Mouse (Mus musculus) right cerebral cortex, adult 18-20 months (tissue): ENCODE data around the gene Whamm.

Source experiments
- DNase-seq: peaks from one replicate; pipeline ENCODE4 v3.0.0; 2022; ENCODE audit warnings: mixed read lengths

The Whamm gene

DNA sequence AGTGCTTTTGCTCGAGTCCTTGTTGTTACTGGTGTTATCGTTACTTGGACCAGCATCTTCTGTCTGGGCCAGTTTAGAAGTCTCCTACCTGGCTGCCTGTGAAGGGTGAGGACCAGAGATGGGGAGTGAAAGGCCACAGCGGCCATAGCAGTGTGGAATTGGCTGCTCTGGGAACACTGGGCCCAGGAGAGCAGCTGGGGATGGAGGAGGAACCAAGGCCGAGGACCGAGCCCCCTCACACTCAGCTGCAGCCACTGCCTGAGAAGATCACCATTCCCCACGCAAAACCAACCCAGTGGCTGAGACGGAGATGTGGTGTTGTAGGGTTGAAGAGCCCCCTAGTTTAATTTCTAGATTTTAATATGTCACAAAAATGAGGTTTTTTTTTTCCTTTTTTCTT is 6.3 kb upstream of the Whamm start:
- DNase-seq: no peak

DNA sequence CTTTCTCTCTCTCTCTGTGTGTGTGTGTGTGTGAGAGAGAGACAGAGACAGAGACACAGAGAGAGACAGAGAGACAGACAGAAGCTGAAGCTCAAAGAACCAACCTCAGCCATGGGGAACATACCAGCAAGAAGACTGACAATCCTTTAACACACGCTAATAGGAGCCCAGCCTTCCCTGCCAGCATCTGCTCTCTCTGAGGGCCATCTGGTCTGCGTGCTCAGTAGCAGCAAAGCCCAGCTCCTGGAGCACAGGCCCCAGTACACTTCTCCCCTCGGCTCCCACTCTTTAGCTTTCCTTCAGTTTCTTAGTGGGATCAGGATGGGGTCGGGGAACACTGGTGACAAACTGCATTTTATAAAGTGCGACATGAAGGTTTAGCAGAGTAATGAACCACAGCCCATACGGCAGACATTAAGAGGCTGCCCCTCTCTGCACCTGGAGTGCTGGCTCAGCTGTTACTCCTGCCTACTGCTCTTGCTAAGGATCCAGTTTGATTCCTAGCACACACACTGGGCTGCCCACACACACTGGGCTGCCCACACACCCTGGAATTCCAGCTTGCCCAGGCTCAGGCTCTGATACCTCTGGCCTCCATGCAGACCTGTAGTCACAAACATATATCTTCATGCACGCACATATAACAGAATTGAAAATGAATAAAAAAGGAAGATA is 5.5 kb upstream of the Whamm start:
- DNase-seq: peak; percentile 36

DNA sequence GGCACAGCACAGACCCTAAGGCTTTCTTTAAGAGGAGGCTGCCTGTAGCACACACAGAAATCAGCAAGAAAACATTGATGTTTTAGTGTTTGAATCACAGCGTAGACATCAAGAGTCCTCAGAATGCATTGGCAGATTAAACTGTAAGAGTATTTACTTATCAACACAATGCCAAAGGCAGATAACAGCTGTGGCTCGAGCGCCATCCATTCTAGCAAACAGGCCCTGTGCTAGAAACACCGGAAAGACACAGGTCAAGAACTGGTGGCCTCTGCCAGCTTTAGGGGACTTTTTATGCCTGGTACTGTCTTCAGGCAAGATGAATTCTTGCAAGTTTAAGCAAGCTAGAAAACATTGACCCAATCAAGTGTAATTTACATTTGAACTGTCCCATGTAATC is 4.7 kb upstream of the Whamm start:
- DNase-seq: no peak

DNA sequence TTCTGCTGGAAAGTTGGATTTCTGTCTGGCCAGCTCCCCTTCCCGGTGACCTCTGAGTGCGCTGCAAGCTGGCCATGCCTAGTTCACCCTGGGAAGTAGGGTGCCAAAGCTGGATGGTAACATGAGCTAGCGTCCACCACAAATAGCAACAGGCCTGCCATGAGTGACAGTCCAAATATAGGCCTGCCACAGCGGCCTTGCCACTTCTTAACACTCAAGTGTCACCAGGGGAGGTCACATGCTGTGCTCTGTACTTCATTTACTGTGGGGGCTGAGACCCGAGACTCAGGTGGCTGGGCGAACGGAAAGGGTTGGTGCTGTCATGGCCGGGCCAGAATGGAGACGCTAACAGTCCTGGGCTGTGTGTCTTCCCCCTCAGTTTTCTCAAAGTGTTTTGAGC is 4.2 kb upstream of the Whamm start, which contains the start of gene Fsd2:
TSS of gene Fsd2 (minus strand) at position 53 of the 400 bp plus-strand sequence.
- no peak for DNase-seq

DNA sequence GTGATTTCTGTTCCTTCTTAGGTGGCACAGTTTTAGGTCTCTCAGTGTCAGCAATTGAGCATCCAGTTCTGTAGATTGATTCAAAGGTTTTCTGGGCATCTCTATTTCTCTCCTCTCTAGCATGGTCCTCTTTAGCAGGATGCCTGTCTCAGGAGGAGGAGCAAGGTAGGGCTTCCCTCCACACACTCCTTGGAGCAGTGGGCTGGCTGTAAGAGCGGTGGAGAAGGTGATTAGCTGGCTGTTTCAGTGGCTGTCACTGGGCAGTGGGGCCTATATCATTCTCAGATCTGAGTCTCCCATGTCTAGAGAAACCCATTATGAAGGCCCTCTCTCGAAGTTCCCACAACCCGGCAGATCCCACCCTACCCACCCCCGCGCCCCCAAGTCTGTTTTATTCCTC is 3.7 kb upstream of the Whamm start:
- no peak for DNase-seq

DNA sequence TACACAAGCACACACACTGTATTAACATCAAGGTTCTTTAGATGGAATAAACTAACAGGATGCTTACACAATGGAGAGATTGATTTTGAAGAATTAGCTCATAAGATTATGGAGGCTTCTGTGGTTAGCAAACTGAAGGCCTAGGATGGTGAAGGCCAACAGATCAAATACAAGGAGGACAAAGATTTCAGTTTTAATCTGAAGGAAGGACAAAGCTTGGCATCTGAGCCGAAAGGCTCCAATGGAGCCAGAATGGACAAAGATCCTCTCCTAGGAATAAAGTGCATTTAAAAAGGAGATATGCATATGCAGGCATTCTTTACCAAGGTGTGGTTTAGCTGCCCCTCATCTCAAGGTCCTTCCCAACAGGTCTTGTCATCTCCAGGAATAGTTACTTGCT is 1.2 kb upstream of the Whamm start:
- DNase-seq: no peak

DNA sequence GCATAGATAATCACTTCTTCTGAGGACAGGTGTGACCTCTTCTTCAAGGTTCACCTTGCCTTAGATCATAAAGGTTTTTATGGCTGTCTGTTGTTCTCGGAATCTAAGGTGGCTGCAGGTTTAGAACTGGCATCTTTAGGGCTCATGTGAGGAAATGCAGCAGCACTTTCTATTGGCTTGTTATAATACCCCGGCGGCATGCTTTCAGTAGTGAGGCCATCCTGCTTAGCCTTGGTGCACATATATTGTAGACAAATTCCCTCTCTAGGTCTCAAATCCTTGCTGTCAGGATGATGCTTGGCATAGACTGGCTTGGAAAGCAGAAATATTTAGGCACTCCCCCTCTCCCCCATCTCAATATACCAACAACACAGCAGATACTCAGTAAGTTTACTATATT is 795 bp upstream of the Whamm start:
- no peak for DNase-seq

DNA sequence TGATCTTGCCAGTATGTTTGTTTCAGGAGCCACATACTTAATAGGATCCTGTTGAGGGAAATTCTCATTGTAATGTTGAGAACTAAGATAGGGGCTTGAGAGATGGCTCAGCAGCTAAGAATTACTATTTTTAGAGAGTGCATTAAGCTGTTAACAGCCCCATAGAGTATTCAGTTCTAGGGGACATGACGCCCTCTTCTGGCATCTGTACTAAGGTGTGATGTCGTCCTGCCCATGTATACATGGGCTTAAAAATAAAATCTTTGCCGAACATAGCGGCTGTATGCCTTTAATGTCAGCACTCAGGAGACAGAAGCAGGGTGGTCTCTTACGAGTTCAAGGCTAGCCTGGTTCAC is 336 bp upstream of the Whamm start:
- no peak for DNase-seq

DNA sequence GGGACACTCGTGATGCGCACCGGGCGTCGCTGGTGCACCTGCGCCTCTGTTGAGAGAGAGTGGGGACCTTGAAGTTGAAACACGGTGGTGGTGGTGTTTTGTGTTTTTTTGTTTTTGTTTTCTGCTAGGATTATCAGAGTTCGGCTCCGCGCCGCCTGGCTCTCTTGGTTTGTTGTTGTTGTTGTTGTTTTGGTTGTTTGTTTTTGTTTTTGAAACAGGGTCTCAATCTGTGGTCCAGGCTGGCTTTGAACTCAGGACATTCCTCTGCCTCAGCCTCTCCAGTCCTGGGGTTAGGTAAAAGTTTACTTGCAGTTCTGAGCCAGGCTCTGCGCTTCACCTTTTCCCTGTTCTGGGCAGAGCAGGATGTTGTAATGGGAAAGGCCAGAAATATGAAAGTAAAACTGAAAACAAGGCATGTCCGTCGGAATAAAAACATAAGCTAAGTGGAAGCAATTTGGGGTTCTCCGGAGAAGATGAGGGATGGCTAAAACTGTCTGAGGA is 925 bp downstream of the Whamm start:
- DNase-seq: no peak

DNA sequence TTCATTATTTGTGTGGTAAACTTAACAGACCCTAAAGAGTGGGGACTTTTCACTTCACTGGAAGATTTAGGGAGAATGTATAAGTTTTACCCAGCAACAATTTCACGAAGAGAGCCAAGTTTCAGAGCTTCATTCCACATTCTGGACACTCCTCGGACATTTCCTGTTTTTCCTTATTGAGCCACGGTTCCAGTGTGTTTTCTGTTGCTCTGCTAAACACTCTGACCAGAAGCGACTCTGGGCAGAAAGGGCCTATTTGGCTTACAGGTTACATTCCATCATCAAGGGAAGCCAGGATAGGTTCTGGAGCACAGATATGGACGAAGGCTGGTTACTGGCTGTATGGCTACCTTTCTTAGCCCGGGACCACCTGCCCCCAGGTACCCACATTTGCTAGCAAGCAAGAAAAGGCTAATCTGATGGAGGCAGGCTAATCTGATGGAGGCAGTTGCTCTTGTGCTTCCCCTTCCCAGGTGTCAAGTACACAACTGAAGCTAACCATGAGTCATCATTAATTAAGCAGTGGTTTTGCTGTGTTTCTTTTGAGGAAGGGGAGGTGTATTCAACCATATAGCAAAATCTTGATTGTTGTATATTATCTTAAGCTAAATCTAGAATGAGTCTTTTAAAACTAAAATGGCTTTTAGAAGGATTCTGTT is 1.7 kb downstream of the Whamm start:
- DNase-seq: no peak

DNA sequence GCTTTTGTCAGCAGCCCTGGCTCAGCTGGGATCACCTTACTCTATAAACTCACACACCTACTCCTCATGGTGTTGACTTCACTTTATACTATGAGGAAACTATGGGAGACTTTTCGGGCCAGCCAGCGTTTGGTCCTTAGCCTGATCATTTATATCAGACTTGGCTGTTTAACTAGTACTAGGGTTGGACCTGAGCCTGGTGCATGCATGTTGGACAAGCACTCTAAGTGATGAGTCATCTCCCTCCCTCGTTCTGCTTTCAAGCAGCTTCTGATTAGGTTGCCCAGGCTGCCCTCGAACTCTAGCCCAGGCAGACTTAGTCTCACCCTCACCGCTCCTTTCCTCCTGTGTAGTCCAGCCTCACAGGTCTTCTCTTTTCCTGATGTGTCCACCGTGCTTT is 2.3 kb downstream of the Whamm start:
- peak; percentile 25 for DNase-seq

DNA sequence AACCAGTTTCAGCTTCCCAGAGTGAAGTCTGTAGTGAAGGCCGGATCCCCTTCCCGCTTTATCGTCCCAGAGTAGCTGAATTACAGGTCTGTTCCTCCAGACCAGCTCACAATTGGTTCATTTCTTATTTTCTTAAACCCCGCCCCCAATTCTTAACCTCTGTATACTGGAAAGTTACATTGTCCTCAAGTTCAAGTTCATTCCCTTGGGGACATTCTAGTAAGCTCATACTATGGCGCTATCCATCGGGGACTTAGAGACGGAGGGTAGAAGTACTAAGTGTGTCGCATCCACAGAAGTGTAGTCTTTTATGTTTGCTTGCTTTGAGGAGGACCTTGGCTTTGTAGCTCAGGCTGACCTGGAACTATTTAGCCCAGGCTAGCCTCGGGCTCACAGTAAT is 2.8 kb downstream of the Whamm start:
- DNase-seq: no peak

DNA sequence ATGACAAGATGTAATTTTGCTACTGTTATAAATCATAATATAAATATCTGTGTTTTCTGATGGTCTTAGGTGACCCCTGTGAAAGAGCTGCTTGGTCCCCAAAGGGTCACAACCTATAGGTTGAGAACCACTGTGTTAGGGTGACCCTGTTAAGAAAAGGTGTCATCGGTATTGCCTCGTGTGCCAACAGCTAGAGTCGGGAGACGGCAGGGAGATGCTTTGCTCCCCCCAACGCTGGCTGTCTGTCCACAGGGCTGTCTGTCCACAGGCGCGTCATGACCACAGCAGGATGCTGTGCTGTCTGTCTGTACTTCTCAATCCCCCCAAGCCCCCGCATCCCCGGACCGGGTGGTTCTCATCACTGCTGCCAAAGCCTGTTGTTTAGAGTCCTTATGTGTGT is 4.5 kb downstream of the Whamm start:
- DNase-seq: no peak

DNA sequence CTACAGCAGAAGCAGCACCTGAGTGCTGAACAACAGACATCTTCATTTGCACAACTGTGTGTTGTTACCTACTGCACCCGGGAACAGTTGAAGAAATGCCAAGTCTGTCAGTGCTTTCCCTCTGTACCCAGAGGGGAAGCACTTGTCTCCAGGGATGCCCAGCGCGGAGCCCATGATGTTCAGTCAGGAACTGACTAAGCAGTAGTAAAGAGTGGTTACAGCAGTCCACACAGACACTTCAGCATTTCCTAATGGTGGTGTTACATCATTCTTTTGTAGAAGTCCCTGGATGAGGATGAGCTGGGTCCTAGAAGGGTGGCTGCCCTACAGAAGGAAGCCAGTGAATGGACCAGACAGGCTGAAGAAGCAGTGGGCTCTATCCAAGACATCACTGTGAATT is 6.8 kb downstream of the Whamm start:
- DNase-seq: no peak

DNA sequence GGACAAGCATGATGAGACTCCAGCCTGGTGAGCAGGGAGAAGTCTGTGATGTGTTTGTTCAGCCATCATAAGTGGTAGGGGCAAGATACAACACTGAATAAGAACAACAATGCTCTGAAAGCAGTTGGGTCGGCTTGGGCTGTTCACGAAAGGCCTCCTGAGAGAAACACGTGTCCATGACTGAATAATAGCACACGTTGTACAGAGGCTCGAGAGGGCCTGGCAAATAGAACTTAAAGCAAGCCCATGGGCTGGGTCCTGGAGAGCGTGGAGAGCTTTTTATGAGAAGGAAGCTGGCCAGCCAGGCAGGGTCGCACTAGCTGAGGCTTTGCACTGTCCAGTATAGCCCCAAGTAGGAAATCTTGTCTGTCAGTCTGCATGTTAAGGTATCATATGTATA is 7.3 kb downstream of the Whamm start:
- DNase-seq: no peak

DNA sequence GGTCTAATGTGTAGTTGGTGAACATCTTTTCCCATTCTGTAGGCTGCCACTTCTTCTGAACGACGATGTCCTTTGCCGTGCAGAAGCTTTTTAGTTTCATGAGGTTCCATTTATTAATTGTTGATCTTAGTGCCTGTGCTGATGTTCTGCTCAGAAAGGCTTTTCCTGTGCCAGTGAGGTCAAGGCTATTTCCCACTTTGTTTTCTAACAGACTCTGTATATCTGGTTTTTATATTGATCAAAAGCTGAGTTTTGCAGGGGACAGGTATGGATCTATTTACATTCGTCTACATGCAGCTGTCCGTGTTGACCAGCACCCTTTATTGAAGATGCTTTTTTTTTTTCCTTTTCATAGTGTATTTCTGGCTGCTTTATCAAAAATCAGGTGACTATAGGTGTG is 8.2 kb downstream of the Whamm start:
- DNase-seq: no peak

DNA sequence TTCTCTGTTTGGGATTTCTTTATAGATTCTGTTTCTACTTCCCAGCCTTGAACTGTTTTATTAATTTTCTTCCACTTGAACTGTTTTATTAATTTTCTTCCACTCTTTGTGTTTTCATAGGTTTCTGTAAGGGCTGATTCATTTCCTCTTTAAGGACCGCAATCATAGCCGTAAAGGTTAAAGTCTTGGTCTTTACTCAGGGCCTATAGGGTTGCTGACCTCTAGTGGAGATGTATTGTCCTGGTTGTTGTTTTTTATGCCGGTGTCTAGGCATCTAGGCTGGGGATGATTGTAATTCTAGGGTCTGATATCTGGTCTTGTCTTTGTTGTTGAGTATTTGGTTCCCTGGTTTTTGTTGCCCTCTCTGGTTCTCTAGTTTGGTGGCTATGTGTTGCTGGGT is 12.4 kb downstream of the Whamm start:
- DNase-seq: no peak

DNA sequence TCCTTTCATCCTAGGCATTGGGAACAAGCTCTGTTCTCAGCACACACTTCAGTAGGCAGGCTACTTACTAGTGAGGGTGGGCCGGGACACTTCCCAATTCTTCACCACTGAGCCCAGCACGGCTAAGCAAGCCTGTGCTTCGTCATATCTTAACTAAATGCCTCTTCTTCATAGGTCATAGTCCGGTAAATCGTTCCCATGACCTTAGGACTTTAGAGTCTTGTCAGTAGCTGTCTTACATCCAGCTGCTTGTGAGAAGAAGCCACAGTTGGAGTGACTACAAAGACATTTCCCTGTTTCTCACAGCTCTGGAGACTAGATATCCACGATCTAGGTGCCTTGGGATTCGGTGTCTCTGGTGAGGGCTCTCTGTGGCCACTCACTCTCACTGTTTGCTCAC is 14.3 kb downstream of the Whamm start:
- DNase-seq: no peak

DNA sequence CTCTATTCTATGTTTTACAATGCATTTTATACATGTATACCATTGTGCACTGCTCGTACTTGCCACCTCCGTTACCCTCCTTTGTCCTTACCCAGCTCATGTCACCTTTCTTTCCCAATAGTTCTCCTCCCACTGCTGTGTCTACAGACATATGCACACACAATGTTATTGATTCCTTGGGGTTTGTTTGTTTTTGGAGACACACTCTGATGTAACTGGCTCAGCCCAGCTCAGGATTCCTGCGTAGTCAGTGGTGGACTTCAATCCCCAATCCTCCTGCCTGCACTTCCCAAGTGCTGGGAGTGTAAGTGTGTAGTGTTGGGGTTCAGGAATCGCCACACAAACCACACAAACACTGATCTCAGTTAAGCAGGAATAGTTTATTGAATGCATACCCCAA is 16.2 kb downstream of the Whamm start:
- DNase-seq: no peak

DNA sequence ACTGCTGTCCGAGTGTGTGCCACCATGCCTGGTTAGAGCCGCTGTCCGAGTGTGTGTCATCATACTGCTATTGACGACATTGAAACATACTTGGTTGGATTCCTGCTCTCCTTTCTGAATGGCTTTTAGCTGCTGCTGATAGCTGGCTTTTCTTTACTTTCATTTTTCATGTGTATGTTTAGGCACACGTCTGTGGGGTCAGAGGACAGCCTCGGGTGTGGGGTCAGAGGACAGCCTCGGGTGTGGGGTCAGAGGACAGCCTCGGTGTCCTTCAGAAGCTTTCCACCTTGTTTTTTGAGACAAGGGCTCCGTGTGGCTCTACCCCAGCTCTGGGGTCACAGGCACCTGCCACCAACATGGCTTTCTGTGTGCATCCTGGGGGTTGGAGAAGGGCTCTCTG is 21.6 kb downstream of the Whamm start:
- no peak for DNase-seq

DNA sequence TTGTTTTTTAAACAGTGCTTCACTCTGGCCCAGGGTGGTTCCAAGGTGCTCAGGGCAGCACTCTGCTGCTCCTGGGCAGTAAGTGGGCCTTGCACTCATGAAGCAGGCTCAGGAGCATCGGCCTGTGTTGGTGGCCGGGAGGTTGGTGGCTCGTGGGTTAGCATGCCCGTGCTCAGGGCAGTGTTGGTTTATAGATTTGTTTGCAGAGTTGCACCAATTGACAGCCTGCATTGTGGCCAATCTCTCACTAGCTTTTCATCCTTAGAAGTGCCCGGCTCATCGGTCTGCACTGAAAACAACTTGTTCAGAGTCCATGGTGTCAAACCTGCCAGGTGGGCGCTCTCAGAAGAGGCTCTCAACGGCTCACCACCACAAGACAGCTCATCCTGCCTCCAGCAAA is 22.3 kb downstream of the Whamm start:
- DNase-seq: no peak

DNA sequence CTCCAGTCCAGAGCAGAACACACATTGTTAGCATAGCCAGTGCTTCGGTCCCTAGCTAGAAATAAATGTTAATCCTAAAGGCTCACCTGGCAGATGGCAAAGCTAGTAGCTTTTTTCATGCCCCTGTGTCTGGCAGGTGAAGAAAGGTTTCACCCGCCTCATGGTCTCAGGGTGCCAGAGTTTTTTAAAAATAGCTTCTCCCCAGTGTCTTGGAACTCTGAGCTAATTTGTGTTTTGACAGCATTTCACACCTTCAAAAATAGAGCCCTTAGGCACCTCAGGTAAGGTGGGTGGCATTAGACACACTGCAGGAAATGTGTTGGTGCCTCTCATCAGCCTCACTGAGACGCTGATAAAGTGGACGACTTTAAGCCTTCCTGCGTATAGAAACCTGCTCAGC is 24.0 kb downstream of the Whamm start:
- DNase-seq: no peak

DNA sequence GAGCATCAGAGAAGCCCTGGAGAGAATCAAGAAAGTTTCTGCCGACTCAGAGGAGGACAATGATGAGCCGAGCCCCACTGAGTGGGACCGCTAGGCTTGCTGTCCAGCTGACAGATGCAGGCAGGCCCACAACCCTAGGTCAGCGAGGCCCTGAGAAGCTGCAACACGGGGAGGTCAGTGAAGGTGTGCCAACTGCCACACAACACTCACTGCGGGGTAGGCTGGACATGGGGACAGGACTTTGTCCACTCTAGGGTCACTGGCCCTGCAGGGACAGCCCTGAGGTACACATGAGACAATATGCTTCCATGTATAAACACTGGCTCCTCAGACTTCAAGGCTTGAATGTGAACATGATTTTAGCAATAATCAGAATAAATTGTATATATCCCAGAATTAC is 25.0 kb downstream of the Whamm start:
- DNase-seq: no peak

DNA sequence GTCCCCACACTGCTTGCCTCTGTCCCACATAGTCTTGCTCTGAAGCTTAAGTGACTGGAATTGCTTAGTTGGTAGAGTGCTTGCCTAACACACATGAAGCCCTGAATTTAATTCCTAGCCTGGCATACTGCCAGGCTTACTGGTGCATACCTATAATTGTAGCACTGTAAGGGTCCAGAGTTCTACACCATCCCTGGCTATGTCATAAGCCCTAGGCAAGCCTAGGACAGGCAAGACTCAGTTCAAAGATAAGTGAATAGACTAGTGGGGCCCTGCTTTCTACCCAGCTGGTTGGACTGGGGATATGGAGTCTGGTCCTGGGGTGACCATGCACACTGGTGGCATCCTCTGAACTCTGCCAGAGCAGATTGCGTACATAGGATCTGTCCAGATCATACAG is 26.6 kb downstream of the Whamm start:
- DNase-seq: no peak
